Mouse (Mus musculus): ENCODE data around the gene Fbxl15.

DNA sequence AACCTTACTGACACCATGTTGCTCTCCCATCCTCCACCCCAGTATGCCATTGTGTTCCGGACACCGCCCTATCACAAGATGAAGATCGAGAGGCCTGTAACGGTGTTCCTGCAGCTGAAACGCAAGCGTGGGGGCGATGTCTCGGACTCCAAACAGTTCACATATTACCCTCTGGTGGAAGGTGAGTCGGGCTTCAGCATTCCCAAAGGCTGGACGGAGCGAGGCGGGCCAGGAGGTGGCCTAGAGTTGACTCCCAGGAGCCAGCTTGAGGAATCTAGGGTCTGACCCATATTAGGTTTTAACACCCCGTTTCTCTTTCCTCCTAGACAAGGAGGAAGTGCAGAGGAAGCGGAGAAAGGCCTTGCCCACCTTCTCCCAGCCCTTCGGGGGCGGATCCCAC lies 19.7 kb upstream of the Fbxl15 start:
- TF ChIP-seq GATA1 (IDR thresholded peaks at IDR 0.05; ENCODE audit: low read length) (no peak), TAL1 (IDR thresholded peaks at IDR 0.05; ENCODE audit: low read length) (no peak)

Measured in erythroblast, embryonic 14.5 days (primary cell).